20 mouse cellular contexts compared by ENCODE assay signal in the genomic region with DNA sequence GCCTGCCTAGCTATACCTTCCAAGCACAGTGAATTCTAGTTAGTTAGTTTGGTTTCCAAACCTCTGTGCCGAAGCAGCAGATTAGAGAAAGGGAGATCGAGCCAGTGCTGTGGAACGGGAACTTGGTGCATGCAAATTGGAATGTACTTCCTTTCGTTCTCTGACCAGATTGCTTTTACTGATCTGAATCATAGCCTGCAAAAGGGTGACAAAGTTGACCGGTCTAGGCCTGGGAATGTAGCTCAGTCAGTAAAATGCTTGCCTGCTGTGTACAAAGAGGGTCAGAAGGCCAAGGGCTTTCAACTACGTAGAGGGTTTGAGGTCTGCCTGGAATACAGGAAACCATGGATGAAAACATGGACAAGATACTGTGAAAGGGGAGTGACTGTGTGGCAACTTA. TPM values are rescaled to one million over a fixed set of nuclear protein-coding genes. Genes with fewer than 3 reads are reported as not detected.
DNase-seq lines count a peak whose midpoint lies in the region; ATAC-seq and TF ChIP-seq lines count a peak whose summit lies in the region.
"Had no signal": no experiment of that assay in that cellular context is flagged by ENCODE, and none has a peak within 500 bp of the region (broad histone marks: within the 10 kb centered on the region; RNA-seq: fewer than 3 reads in every experiment).

No protein-coding gene starts in this region.

- no peak overlapping the region for H3K4me3 ChIP-seq in lung, postnatal 0 days (ENCODE audit: low read depth, low read length)
- H3K4me3 ChIP-seq in liver, embryonic 15.5 days (replicated peaks) = no peak overlapping the region
- no peak overlapping the region for H3K4me3 ChIP-seq in intestine, embryonic 16.5 days (ENCODE audit: low read length)
- H3K4me3 ChIP-seq: embryonic facial prominence, embryonic 10.5 days; erythroblast, embryonic 14.5 days; gastrocnemius, adult 2 months; layer of hippocampus, adult 2 months; left cerebral cortex, adult 2 months; limb, embryonic 12.5 days; neural tube, embryonic 12.5 days had no signal

- no peak for TF ChIP-seq CTCF in lung, postnatal 0 days (IDR thresholded peaks at IDR 0.05)

- H3K4me2 ChIP-seq in lung, postnatal 0 days (replicated peaks; ENCODE audit: low read depth, low read length) = 0 out of 2 replicates have a peak overlapping the region, but pooled peaks have one; percentile 14
- H3K4me2 ChIP-seq in liver, embryonic 15.5 days = no peak overlapping the region
- no peak overlapping the region for H3K4me2 ChIP-seq in intestine, embryonic 16.5 days (ENCODE audit: low read depth, low read length)
- H3K4me2 ChIP-seq: limb, embryonic 12.5 days; neural tube, embryonic 12.5 days had no signal

- no peaks in the 10 kb centered on the region for H3K27me3 ChIP-seq in lung, postnatal 0 days (replicated peaks; ENCODE audit: insufficient read depth, low read length)
- no peaks in the 10 kb centered on the region for H3K27me3 ChIP-seq in liver, embryonic 15.5 days
- no peaks in the 10 kb centered on the region for H3K27me3 ChIP-seq in splenic B cell, adult 2 months (ENCODE audit: control insufficient read depth, insufficient read depth, low read length, poor library complexity, severe bottlenecking)
- no peaks in the 10 kb centered on the region for H3K27me3 ChIP-seq in intestine, embryonic 16.5 days (replicated peaks; ENCODE audit: control insufficient read depth, insufficient read depth, low read length)
- H3K27me3 ChIP-seq: limb, embryonic 12.5 days; neural tube, embryonic 12.5 days had no signal

- DNase-seq in kidney, adult 11 months = peak; percentile 13
- no peak for DNase-seq in kidney, postnatal 14 days
- no peak for DNase-seq in lung, postnatal 0 days (ENCODE audit: low spot score)
- DNase-seq in lung, postnatal 14 days = no peak
- DNase-seq in splenic B cell, adult 2 months (ENCODE audit: low read depth, low spot score) = peak; percentile 39
- no peak for DNase-seq in frontal cortex, postnatal 25 days (ENCODE audit: low spot score in 2 of 2)
- DNase-seq: cerebellum, postnatal 25 days; gastrocnemius, adult 2 months; thymus, postnatal 36 days had no signal

- no peak for ATAC-seq in lung, postnatal 0 days
- ATAC-seq in liver, embryonic 15.5 days (ENCODE audit: insufficient read depth) = 0 out of 2 replicates have a peak, but pooled peaks have one; percentile 38
- ATAC-seq in intestine, embryonic 16.5 days = no peak
- ATAC-seq: activated CD4-positive, CD25-positive, alpha-beta regulatory T cell, adult 4 months; forebrain, embryonic 16.5 days; hindbrain, embryonic 16.5 days had no signal

- no peaks in the 10 kb centered on the region for H3K4me1 ChIP-seq in lung, postnatal 0 days (ENCODE audit: insufficient read depth, low read depth, low read length)
- H3K4me1 ChIP-seq in liver, embryonic 15.5 days (replicated peaks) = no peaks in the 10 kb centered on the region
- H3K4me1 ChIP-seq in intestine, embryonic 16.5 days (ENCODE audit: control insufficient read depth, insufficient read depth, low read length) = 0 out of 2 replicates have a peak, but pooled peaks cover 6% of the 10 kb centered on the region
- H3K4me1 ChIP-seq: neural tube, embryonic 12.5 days had no signal

- H3K9ac ChIP-seq in lung, postnatal 0 days (replicated peaks; ENCODE audit: low read depth) = no peak overlapping the region
- H3K9ac ChIP-seq in liver, embryonic 15.5 days = no peak overlapping the region
- H3K9ac ChIP-seq in intestine, embryonic 16.5 days (ENCODE audit: low read depth, low read length) = no peak overlapping the region
- H3K9ac ChIP-seq: limb, embryonic 12.5 days; neural tube, embryonic 12.5 days had no signal

- TF ChIP-seq EP300 in lung, postnatal 0 days (IDR thresholded peaks at IDR 0.05) = no peak

- 43% methylated on average over 6 of the region's 6 CpGs for WGBS in lung, postnatal 0 days
- WGBS in liver, embryonic 15.5 days (ENCODE audit: insufficient replicate concordance) = 29% methylated on average over 6 of the region's 6 CpGs
- WGBS in intestine, embryonic 16.5 days = 64% methylated on average over 6 of the region's 6 CpGs

- 0 out of 2 replicates have a peak overlapping the region, but pooled peaks have one; percentile 26 for H3K27ac ChIP-seq in lung, postnatal 0 days (ENCODE audit: low read length)
- H3K27ac ChIP-seq in liver, embryonic 15.5 days (replicated peaks) = 0 out of 2 replicates have a peak overlapping the region, but pooled peaks have one; percentile 7
- H3K27ac ChIP-seq in intestine, embryonic 16.5 days (ENCODE audit: low read length) = no peak overlapping the region
- H3K27ac ChIP-seq: embryonic facial prominence, embryonic 10.5 days; gastrocnemius, adult 2 months; layer of hippocampus, adult 2 months; left cerebral cortex, adult 2 months; limb, embryonic 12.5 days; neural tube, embryonic 12.5 days had no signal

- H3K36me3 ChIP-seq in lung, postnatal 0 days (ENCODE audit: insufficient read depth, low read length) = no peaks in the 10 kb centered on the region
- H3K36me3 ChIP-seq in liver, embryonic 15.5 days (replicated peaks) = no peaks in the 10 kb centered on the region
- H3K36me3 ChIP-seq in splenic B cell, adult 2 months (ENCODE audit: control insufficient read depth, insufficient read depth, low read length, poor library complexity, severe bottlenecking) = no peaks in the 10 kb centered on the region
- H3K36me3 ChIP-seq in intestine, embryonic 16.5 days (ENCODE audit: control insufficient read depth, insufficient read depth, low read length) = no peaks in the 10 kb centered on the region
- H3K36me3 ChIP-seq: embryonic facial prominence, embryonic 10.5 days; limb, embryonic 12.5 days; neural tube, embryonic 12.5 days had no signal

- no peaks in the 10 kb centered on the region for H3K9me3 ChIP-seq in lung, postnatal 0 days (ENCODE audit: low read length)
- H3K9me3 ChIP-seq in liver, embryonic 15.5 days (replicated peaks) = no peaks in the 10 kb centered on the region
- H3K9me3 ChIP-seq in intestine, embryonic 16.5 days (ENCODE audit: control insufficient read depth, low read length) = no peaks in the 10 kb centered on the region
- H3K9me3 ChIP-seq: embryonic facial prominence, embryonic 10.5 days; limb, embryonic 12.5 days; neural tube, embryonic 12.5 days had no signal

RNA-seq across cellular contexts. Expression of a gene that starts 35.7 kb away (rescaled TPM):
- polyA plus RNA-seq in lung, postnatal 0 days (2015; fragmentation: Nextera tagmentation; extraction: Ambion mirVana) = 23.1 and 27.3 TPM in 2 replicates
- polyA plus RNA-seq in liver, embryonic 15.5 days (2015; fragmentation: Nextera tagmentation; extraction: Ambion mirVana) = 7.9 and 8.5 TPM in 2 replicates
- polyA plus RNA-seq in intestine, embryonic 16.5 days (2015; fragmentation: Nextera tagmentation; extraction: Ambion mirVana) = 26.8 and 29.5 TPM in 2 replicates

Comparison
In these comparisons a context has a peak if more than half of its experiments do, and no peak if none do; other contexts are left out.
1. DNase-seq: peak in kidney, adult 11 months (single experiment) and splenic B cell, adult 2 months (single experiment); none in kidney, postnatal 14 days (single experiment), lung, postnatal 0 days (single experiment), lung, postnatal 14 days (single experiment) and frontal cortex, postnatal 25 days (0 of 2).